Mouse (Mus musculus) cerebellum, adult 2 months (tissue): ENCODE measurements at regions not wholly inside any gene's neighbourhood (a gene's known extent, or its start where the extent isn't known, plus 50 kb on each side); places are given as distances from the start of the nearest gene placed in this dataset.

ENCODE experiments used
- DNase-seq, 2 experiments: peaks; one replicate each; pipeline ENCODE4 v3.0.0; 2021
- H3K27ac ChIP-seq: fragments of 200-500 bp; 2 replicates; pipeline ENCODE4 v1.5.1; 2012; ENCODE audit warnings: low read length, control low read depth, inconsistent platforms; ENCODE audit not compliant: insufficient read depth
- H3K27me3 ChIP-seq: fragments of 200-500 bp; 2 replicates; pipeline ENCODE4 v1.6.1; 2012; ENCODE audit warnings: inconsistent platforms, mild to moderate bottlenecking, low read length, moderate library complexity; ENCODE audit not compliant: control insufficient read depth, insufficient read depth
- H3K4me1 ChIP-seq: fragments of 200-500 bp; 2 replicates; pipeline ENCODE4 v1.6.1; 2011; ENCODE audit warnings: low read length; ENCODE audit not compliant: control insufficient read depth, insufficient read depth
- H3K4me3 ChIP-seq: fragments of 200-500 bp; replicated peaks from 2 replicates; pipeline ENCODE3; 2011; ENCODE audit warnings: mild to moderate bottlenecking, low read depth, low read length, control low read depth; ENCODE audit not compliant: insufficient read depth
- CTCF ChIP-seq: fragments of 200-500 bp; IDR thresholded peaks from 2 replicates; pipeline ENCODE4 v1.5.1; 2011; ENCODE audit warnings: low read depth, mild to moderate bottlenecking, control low read depth, low read length, moderate library complexity, borderline replicate concordance; ENCODE audit not compliant: insufficient read depth
- POLR2A ChIP-seq: fragments of 200-500 bp; IDR thresholded peaks from 2 replicates; pipeline ENCODE4 v1.6.1; 2011; ENCODE audit warnings: low read length, control low read depth, borderline replicate concordance; ENCODE audit not compliant: insufficient read depth
- WGBS: fragments of 180-500 bp; shearing (Covaris S2); methylation state at CpG from one replicate; pipeline ENCODE4 v1.1.7; 2018; 5-methylcytosine and 5-hydroxymethylcytosine counted together

DNA sequence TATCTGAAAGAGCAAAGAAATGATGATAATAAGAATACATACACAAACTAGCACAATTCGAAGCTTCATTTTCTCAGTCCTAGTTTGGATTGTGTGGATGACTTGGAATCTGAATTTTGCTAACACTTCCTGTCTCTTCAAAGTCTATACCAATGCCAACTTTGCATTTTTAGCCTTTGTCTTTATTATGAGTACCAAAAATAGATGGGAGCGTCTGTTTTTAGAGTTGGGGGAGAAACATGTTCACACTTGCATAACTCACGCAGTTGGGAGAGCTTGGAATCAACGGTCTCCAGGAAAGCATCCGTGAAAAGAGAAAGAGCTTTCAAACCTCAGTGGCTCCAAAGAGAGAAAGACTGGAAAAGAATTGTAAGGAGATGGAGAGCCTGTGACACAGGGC, 114.5 kb upstream of the Nav3 start:
- Histone ChIP-seq H3K4me3 (no peak overlapping the region), H3K27me3 (no peaks in the 10 kb centered on the region), H3K4me1 (no peaks in the 10 kb centered on the region), H3K27ac (no peak overlapping the region)
- 85% methylated on average over 5 of the region's 5 CpGs for WGBS
- TF ChIP-seq POLR2A (no peak), CTCF (no peak)
- no peak for DNase-seq

DNA sequence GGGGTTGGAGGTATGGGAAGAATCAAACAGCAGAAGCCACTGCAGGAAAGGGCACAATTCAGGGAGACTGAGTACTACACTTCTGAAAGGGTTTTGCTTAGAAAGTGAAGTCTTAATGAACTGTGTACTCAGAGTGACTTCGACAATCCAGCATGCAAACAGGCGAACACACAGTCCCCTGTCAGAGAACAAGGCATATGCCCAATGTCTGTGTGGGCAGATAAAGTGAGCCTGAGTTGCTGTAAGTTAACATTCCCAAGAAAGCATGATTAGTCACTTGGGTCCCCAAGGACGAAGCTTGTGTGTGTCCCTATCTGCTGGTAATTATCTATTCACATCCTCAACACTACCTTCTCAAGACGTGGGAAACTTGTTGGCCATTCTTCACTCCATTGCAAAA, 115.2 kb upstream of the Nav3 start:
- DNase-seq, result no peak
- TF ChIP-seq CTCF (no peak), POLR2A (no peak)
- Histone ChIP-seq H3K4me3 (no peak overlapping the region), H3K27ac (no peak overlapping the region), H3K4me1 (no peaks in the 10 kb centered on the region), H3K27me3 (no peaks in the 10 kb centered on the region)
- WGBS, result 88% methylated on average over 4 of the region's 4 CpGs

DNA sequence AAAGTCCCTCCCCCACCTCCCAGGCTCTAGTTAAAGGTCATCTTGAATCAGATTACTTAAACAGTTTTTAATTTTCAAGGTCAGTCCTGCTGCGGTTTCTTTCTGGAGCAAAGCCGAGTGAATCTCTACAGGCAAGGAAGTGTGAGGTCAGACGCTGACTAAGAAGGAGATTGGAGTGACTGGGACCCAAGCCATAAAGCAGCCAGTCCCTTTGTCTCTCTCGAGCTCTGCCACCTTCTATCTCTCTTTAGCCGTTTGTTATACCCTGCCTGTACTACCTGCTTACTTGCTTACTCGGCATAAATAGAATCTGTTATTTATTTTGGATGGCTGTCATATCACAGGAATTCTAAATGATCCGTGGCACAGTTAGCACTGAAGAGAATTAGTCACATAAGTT, 117.5 kb upstream of the Nav3 start:
- WGBS, result 32% methylated on average over 7 of the region's 7 CpGs
- Histone ChIP-seq H3K27me3 (no peaks in the 10 kb centered on the region), H3K27ac (no peak overlapping the region), H3K4me3 (no peak overlapping the region), H3K4me1 (no peaks in the 10 kb centered on the region)
- TF ChIP-seq POLR2A (no peak), CTCF (no peak)
- DNase-seq, result peak in 1 of 2 experiments; percentile 26

DNA sequence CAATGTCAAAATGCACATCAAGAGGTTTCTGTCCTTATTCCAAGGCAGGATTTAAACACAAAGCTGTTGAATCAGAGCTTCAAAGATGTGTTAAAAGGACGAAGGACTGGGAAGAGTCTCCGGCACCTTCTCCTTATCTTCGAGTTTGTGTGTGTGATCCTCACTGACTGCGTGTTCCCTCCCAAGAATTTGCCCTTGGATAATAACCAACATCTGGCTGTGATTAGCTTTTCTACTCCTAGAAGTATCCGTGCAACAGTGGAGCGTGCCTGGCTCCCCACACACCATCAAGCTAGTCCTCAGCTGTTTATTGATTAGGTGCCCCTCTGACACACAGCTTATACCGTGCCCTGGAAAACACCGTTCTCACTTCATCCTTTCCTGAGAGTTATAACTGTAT, 130.0 kb upstream of the Nav3 start:
- 92% methylated on average over 8 of the region's 8 CpGs for WGBS
- TF ChIP-seq CTCF, result no peak
- no peaks in the 10 kb centered on the region; the same call in 1 of the 2 replicates for H3K4me1 ChIP-seq

DNA sequence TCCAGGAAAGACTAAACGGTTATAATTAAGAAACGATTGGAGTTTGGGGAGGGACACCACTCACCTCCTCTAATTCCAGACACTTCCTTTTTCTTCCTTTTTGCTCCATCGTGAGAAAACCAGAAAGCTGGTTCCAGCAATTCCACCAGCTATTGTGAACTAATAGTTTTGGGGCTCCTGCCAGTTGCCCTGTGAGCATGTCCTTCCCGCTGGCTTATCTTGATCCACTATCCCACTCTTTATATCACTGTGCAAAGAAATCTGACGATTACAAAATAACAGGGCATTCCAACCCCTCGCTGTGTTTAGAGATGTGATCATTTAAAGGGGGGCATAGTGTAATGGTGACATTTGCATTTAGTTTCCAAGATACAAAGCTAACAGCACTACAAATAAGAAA, 130.5 kb upstream of the Nav3 start:
- Histone ChIP-seq H3K27me3 (no peaks in the 10 kb centered on the region), H3K27ac (no peak overlapping the region), H3K4me3 (no peak overlapping the region), H3K4me1 (no peaks in the 10 kb centered on the region; the same call in 1 of the 2 replicates)
- WGBS, result 53% methylated on average over 6 of the region's 6 CpGs
- no peak for DNase-seq
- no peak for TF ChIP-seq CTCF
- no peak for TF ChIP-seq POLR2A

More for the DNA sequence above, 130.0 kb upstream of the Nav3 start:
- Histone ChIP-seq H3K27me3 (no peaks in the 10 kb centered on the region), H3K4me3 (no peak overlapping the region), H3K27ac (no peak overlapping the region)
- DNase-seq, result no peak

DNA sequence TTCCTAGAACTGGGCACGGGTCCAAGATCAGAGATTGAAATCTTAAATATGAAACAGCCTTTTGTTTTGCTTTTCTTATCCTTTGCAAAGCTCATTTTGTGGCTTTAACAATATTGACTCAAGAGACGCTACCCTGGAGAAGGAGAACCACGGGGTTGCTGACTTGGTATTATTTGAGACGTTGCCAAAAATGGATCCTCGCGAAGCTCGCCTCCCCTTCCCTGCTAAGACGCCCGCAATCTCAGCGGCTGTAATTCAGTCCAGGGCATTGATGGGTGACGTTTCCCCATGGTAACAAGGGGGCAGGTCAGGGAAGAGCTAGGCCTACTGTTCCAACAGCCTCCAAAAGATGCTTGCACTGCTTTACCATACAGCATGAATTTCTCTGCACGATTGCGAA, 131.5 kb upstream of the Nav3 start:
- Histone ChIP-seq H3K4me3 (peak overlapping the region; percentile 36), H3K4me1 (no peaks in the 10 kb centered on the region; the same call in 1 of the 2 replicates), H3K27ac (no peak overlapping the region), H3K27me3 (no peaks in the 10 kb centered on the region)
- no peak for DNase-seq
- WGBS, result 9% methylated on average over 13 of the region's 13 CpGs
- no peak for TF ChIP-seq POLR2A
- no peak for TF ChIP-seq CTCF

DNA sequence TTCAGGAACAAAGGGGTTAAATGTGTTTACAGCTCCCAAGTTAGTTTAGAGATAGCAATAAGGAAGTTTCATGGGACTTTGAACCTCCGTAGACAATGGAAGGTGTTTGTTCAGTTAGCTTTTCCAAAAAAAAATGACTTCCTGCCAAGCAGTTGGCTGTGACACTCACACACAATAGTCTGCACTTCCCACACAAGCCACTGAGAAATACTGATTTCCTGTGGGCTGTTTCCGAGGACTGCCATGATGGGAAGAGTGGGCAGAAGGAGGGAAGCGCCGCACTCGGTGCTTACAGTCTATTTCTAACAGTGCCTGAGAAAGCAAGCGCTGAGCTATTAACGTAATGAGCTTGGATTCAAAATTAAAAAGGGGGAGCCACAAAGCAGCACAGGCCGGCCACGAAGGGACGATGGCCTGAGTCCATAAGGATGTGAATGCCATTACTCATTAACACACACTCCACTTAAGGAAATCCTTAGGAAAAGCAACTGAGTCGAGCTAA, 144.4 kb upstream of the Nav3 start:
- Histone ChIP-seq H3K27me3 (no peaks in the 10 kb centered on the region), H3K4me3 (no peak overlapping the region), H3K27ac (no peak overlapping the region), H3K4me1 (no peaks in the 10 kb centered on the region)
- WGBS, result 68% methylated on average over 11 of the region's 11 CpGs
- no peak for DNase-seq
- no peak for TF ChIP-seq CTCF

DNA sequence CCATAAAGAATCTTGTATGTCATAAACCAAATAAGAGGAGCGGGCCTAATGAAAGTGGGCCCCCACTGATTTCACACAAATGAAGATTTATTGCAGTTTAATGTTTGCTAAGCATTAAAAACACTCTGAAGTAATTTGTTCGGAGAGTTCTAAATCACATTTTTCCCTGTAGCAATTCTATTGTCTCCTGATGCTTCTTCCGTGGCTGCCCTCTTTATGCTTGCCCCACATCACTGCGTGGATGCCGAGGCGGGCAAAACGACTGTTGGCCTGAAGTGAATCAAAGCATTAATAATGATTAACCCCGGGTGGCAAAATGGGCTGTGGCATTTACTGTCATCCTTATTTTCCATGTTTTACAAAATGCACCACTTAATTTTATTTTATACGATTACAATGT, 134.9 kb upstream of the E2f7 start:
- TF ChIP-seq CTCF (no peak), POLR2A (no peak)
- Histone ChIP-seq H3K27me3 (no peaks in the 10 kb centered on the region), H3K27ac (no peak overlapping the region), H3K4me1 (no peaks in the 10 kb centered on the region), H3K4me3 (no peak overlapping the region)
- DNase-seq, result no peak
- 70% methylated on average over 9 of the region's 9 CpGs for WGBS
